Mouse (Mus musculus) left cerebral cortex, postnatal 14 days (tissue): ENCODE data around the gene Ccdc81. TPM values are rescaled to one million over a fixed set of nuclear protein-coding genes. Genes with fewer than 3 reads are reported as not detected.

Source experiments
- DNase-seq, 2 experiments: peaks; one replicate each; pipeline ENCODE4 v3.0.0; 2021 to 2022; ENCODE audit warnings: low spot score in 2 of 2, mixed read lengths in 1 of 2
- intact Hi-C: fragments of 180-260 bp; cut with DNase I; formaldehyde crosslinking; loops from one replicate; pipeline ENCODE4 v1.15.1; 2025
- long read RNA-seq, 2 experiments: library from polyadenylated mRNA; stranded (forward); transcript quantifications; one replicate each; pipeline ENCODE4 v2.0.0; 2021
- total RNA-seq, 2 experiments: library from RNA; stranded (reverse); gene quantifications; 2 replicates each; pipeline ENCODE4 v1.2.3; 2021

Ccdc81 gene
- under 1 TPM; 0.15 to 0.42 TPM for total RNA-seq
- long read RNA-seq, experiment 1, partial matches to known transcripts: 0 of 1 reads
- long read RNA-seq, experiment 1, other reads (novel, unspliced or antisense): 1 of 1 reads
- long read RNA-seq, experiment 2: 0 reads

DNA sequence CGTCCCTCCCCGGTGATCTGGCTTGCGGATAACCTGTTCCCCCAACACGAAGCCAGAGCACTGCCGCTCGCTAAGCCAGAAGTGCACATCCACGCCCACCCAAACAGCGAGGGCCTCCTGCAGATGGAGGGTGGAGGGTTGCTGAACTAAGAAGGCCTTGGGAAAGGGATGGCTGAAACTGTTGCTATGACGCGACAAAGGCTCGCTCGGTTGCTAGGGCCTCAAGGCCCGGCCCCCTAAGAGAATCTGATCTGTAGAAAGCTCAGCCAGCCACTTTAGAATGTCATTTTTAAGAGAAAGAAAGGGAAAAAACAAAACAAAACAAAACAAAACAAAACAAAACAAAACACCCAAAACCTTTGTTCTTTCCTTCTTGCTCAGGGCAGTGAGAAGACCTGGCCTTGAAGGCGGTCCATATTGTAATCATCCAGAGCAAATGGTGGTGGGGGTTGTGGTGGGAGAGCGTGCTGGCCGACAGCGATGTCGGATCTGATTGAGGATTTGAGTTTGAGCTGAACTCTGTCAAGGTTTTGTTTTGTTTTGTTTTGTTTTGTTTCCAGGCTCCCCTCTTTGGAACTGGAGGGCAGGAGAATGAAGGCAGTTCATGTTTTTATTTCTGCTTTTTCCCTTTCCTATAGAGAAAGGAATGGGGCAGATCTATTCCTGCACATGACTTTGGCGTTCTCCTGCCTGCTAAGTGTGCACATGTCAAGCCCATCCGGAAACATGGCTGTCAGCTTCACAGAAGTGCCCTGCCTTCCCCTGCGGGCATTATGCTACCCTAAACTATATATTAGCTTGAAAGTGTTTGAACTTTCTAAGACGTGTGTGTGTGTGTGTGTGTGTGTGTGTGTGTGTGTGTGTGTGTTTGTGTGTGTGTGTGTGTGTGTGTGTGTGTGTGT lies at the start of gene Ccdc81:
Ccdc81 (minus strand) TSS at position 188 of the 902 bp plus-strand sequence.
- no peak for DNase-seq

DNA sequence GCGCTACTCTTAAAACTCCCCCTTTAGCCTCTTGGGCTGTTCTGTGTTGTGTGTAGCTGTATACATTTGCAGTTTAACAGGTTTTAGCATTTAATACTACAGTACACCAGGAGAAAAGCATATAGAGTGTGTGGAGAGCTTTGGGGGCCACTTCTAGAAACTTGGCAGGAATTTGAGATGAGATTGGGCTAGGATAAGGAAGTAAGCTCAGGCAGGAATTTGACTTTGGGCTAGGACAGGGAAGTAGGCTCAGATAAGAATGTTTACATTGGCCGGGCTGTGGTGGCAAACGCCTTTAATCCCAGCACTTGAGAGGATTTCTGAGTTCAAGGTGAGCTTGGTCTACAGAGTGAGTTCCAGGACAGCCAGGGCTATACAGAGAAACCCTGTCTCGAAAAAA lies 46.0 kb upstream of the Ccdc81 start:
- intact Hi-C loops: no loop called here
- DNase-seq: no peak

More for the DNA sequence above, at the start of gene Ccdc81:
- intact Hi-C loops: no loop called here

DNA sequence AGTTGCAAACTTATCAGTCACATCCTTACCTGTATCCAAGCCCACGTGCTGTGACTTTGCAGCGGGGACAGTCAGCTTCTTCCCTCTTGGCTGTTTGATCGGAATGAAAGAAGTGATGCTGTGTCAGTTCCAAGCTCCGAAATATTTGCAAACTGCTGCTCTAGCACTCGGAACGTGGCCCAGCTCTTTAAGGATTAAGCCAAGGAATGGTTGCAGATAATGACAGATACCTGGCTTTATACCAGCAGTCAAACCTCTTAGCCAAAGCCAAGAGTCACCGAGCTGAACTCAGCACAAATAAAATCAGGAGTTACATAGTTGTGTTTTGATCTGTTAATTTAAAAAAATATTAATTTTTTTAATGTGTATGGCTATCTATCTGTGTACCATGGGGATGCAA lies 44.6 kb upstream of the Ccdc81 start:
- intact Hi-C loops: no loop called here
- no peak for DNase-seq

DNA sequence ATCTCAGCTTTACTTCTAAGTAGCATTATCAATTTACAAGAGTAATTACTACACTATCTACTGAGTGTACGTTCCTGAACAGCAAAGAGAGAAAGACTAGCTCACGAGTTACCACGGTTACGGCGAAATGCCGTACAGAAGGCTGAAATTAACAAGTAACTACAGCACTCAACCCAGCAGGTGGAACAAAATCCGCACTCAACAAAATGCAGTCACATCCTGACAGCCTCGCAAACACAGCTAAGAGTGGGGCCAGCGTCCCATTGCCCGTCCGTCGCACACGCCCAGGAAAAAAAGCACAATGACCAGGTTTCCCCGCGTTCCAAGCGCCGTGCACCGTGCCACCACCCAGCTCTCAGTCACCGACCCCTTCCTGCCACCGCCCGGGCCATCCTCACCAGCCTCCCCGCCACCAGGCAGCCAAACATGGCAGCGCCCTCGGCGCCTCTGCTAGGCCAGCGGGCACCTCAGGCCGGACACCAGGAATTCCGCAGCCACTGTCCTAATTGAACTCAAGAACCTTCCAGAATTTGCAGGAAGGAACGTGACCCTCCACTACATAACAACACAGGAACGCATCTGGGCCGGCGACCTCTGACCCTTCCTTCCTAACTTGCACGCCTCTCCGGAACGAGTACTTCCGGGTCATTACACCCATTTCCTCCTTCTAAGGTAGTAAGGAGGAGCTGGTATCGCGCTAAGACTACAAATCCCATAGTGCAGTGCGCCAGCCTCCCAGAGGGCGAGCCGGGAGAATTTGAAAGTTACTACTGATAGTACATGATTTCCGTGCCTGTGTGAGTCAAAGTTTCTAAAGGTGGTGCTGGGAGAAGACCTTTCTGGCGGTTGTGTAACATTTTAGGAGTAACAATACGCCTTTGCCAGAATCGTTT lies 37.4 kb upstream of the Ccdc81 start, which contains the start of gene Hikeshi:
Hikeshi (minus strand) TSS at position 634 of the 893 bp plus-strand sequence.
- DNase-seq: peak; percentile 95 to 98
- intact Hi-C loops: no loop called here

DNA sequence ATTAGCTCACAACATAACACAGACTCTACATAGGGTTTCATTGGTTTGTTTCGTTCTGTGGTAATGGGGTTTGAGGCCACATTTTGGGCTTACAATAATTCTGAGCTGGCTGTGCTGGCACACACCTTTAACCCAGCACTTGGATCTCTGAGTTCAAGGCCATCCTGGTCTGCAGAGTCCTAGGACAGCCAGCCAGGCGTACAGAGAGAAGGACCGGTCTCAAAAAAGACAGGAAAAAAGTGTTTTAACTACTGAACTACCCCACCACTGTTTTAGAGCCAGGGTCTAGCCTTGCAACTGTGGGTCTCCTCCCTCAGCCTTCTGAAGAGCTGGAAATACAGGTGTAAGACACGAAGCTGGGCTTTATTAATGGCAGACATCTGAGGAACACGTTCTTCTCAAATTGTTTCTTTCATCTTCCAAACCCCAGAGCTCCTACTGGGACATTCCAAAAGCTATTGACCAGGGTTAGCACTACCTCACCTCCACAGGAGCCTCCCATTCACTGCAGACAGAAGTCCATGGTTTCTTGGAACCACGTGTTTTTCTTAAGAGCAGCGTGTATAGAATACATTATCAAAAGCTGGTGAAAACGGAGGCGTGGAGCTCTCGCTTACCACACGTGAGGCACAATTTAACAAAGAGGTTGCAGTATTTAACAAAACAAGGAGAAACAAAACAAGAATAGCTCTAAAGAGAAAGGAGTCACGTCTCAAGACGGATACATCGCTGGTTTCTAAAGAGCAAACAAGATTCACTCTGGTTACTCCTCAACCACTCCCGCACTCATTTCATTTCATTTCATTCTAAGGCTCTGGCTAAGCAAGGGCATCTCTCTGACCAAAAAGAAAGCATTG lies 36.3 kb upstream of the Ccdc81 start:
- peak in 1 of 2 experiments; percentile 31 for DNase-seq
- intact Hi-C loops: loop anchor here (10.0 kb wide), 1 partner anchor 315 kb away; no protein-coding TSS in a partner anchor

DNA sequence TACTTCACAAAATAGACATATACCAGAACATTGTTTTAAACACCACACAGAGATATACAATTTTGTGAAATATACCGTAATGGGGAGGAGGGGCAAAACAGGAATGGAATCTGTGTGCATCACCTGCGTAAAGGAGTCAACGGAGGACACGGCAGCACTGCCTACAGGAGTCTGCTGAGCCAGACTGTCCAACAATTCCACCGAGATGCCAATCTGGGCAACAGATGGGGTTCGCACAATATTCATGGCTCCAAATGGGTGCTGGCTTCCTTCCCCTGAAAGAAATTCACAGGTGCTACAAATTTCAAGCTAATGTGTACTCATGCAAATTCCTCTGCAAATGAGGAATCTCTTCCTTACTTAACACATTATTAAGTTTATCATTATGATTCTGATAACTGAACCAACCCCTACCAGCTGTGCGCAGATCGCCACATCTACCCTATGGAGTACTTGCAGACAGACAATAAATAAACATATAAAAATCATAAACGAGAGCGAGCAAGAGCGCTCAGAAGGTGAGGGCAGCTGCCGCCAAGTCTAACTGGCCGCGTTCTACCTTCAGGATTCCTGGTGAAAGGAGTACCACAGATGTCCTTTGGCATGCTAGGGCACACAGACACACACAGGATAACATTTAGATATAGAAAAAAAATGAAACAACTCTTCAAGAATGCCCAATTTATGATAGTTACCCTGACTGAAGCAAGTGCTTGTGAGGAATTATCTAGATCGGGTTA lies 20.2 kb upstream of the Ccdc81 start:
- intact Hi-C loops: no loop called here
- DNase-seq: peak; percentile 69 to 79

DNA sequence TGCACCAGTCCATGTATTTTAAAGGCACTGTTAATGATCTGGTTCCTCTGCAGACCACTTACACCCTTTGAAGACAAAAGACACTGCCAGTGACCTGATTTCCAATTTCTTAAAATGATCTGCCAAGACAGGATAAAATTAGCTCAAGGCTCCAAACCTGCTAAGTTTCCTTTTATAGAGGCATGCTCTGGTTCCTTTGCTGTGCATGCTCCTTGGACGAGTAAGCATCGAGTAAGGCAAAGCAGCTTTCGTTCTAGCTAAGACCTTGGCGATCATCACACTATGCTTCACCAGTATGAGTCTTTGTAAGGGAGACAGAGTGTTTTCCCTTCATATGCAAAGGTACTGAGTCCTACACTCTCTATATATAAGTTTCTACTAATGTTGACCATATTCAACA lies 14.3 kb upstream of the Ccdc81 start:
- intact Hi-C loops: no loop called here
- DNase-seq: peak in 1 of 2 experiments; percentile 28

DNA sequence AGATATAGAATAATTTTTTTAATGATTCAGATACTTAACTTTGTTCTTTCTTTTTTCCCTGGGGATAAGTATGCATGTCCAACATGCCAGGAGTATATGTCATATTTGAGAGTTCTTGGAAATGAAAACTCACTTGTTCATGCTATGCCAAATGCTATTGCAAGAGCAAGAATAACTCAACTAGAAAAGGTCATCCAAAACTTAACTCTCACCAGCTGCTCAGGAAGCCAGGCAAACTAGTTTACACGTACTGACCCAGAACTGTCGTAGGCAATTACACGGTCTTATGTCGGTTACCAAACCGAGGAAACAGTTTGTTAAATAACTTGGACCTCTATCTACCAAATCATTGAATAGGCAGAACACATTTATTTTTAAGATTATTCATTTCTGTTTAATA lies 13.3 kb upstream of the Ccdc81 start:
- intact Hi-C loops: no loop called here
- DNase-seq: no peak

DNA sequence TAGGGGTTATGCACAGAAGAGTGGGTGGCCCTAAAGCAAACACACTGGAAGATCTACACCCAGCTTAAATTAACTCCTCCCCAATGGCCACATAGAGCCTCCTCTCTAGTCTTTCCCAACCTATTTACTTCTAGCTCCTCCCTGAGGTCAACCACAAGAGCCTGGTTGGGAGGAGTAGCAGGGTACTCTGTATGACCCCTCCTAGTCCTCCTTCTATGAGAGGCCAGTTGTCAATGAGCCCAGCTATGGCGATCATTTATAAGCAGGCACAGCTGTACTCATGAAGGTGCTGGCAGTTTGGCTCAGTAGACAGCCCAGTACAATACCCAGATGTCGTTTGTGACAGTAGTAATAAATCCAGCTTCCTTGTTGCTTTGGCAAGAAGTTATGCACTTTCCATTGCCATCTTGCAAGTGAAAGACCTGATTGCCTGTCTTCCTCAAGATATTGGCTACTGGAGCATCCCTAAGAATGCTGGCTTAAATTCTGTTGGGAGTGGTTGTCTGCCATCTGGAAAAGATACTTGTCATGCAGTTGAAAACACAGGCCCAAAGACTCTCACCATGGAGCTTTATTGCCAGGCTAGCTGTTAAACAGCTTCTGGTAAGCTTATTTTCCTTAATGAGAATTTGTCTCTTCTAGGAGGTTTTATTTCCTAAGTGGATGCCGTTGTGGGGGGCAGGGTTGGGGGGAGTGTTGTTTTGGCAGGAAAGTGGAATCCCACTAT lies 10.2 kb upstream of the Ccdc81 start:
- intact Hi-C loops: no loop called here
- no peak for DNase-seq

DNA sequence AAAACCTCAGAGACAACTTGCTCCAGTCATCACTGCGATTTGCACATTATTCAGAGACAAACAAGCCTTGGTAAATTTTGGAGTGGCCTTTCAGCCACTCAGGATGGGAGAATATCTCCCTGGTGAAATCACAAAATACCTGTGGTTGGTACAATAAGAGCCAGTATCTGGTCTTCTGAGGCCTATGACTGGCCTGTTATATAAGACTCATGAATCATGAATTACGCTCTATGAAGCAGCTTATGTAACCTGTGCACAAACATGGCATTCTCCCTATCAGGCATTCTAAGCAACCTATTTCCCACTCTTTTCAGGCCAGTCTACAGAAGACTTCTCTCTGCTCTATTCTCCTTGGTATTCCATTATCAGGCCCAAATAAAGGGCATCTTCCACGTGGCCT lies 8.9 kb upstream of the Ccdc81 start:
- no peak for DNase-seq

DNA sequence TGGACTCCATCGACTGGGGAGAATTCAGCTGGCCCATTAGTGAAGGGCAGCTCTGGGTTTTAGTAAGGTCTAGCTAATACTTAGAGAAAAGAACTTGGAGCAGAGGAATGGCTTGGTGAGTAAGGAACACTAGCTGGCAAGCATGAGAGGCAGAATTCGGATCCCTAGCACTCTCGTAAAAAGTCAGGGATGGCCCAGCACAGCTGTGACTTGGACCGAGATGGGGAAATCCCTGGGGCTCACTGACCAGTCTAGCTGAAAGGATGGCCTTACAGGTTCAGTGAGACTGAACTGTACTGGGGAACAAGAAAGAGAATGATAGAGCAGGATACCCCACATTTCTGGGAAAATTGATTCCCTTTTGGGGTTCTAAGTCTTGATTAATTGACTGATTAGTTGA lies 6.3 kb upstream of the Ccdc81 start:
- no peak for DNase-seq
- intact Hi-C loops: no loop called here

More for the DNA sequence above, 8.9 kb upstream of the Ccdc81 start:
- intact Hi-C loops: no loop called here

DNA sequence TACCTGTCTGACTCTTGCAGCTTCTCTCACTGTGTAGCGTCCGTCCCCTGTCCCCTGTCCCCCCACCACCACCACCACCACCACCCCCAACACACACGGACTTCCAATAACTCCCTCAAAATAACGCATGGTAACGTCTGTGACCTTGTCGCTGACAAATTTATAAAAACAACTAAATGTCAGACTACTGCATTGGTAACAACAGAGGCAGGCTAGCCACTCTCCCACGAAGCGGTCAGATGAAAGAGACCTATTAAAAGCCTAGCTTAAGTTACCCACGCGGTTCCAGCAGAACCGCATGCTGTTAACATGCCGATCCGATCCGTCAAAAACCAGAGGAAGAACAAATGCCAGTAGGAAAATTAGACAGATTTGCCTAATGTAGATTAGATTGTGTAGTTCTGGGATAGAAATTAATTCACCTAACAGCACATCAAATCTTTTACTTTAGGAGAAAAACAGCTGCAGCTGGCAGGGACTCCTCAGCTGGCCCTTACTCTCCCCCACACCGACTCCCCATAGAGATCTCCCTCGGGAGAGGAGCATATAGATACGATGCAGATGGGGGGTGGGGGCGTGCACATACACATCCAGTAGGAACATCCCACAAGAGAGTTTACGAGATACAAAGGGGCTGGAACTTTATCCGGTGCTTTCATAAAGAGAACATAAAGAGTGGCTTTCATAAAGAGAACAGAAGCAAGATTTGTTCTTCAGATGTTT lies 5.6 kb upstream of the Ccdc81 start:
- intact Hi-C loops: no loop called here
- no peak for DNase-seq

DNA sequence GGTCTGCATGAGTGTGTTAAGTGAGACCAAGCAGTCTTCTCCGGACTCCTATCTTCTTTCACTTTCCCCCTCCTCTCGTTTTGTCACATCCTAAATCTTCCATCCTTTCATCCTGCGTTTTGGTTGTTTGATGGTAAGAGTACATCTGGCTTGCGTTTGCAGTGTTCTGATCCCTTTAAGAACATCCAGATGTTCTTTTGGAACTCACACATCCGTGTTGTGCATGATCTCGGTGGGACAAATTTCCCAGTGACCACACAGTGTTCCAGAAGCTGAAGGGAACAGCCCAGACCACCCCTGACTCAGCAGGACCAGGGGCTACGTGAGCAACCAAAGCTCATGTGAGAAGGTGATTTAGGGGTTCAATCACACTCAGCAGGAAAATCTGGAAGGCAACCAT lies 5.0 kb upstream of the Ccdc81 start:
- DNase-seq: no peak
- intact Hi-C loops: no loop called here

DNA sequence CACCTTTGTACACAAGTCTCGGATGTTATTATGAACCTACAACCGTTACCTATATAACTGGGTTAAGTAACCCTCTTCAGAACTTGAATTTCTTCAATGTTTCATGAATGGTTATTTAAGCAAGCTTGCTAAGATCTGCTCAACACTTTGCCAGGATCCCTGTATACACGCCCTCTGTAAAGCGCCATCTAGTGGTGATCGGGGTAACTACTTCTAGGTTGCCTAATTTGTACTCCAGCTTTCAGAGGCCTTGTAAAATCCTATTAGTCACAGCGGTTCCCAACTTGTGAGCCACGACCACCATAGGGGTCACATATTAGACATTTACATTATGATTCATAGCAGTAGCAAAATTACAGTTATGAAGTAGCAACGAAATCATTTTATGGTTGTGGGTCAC lies 4.5 kb upstream of the Ccdc81 start:
- peak; percentile 79 for DNase-seq
- intact Hi-C loops: no loop called here

DNA sequence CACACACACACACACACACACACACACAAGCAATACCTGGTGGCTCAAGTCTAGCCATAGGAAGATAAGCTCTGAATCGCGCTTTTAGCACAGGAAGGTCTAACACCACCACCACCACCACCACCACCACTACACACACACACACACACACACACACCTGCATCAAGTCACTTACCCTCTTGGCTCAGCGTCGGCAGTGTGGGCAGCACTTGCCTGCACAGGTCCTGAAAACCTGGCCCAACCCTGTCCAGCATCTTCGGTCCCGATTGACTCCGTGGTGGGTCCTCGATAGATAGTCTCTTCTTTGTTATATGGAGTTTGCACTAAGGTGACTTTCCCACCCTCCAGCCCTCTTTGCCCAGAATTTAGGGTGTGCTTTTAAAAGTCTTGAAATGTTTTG lies 422 bp downstream of the Ccdc81 start:
- intact Hi-C loops: no loop called here
- DNase-seq: no peak

DNA sequence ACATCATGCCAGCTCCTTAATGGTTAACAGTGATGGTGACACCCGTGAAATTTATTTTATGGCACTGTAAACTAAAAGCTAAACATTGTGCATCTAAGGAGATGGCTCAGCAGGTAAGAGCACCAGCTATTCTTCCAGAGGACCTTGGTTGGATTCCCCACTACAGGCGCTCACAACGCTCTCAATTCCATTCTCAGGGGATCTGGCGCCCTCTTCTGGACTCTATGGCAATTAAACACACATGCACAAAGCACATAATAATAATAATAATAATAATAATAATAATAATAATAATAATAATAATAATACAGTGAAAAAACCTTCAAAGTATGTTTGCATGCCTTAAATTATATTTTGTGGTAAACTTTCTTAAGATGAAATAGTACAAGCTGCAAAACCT lies 11.6 kb downstream of the Ccdc81 start:
- no peak for DNase-seq
- intact Hi-C loops: no loop called here

DNA sequence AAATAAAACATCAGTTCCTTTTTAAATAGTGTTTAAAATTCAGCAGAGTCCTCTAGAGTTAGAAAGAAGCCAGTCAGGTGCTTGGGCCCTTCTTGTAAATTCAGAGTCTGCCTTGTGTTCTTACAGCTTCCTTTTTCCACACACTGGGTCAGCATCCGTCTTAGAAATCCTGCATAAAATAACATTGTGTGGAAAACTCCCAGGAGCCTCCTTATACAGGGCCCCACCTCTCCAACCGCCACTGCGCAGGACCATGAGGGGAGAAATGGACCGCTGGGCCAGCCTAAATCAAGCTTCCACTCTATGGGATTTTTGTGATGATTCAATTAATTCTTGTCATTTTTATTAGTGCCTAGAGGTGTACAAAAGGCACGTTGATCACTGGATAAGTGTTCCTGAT lies 12.0 kb downstream of the Ccdc81 start:
- intact Hi-C loops: no loop called here
- no peak for DNase-seq
